Mouse (Mus musculus): ENCODE measurements around the gene Cdca7.

Cdca7 gene

DNA sequence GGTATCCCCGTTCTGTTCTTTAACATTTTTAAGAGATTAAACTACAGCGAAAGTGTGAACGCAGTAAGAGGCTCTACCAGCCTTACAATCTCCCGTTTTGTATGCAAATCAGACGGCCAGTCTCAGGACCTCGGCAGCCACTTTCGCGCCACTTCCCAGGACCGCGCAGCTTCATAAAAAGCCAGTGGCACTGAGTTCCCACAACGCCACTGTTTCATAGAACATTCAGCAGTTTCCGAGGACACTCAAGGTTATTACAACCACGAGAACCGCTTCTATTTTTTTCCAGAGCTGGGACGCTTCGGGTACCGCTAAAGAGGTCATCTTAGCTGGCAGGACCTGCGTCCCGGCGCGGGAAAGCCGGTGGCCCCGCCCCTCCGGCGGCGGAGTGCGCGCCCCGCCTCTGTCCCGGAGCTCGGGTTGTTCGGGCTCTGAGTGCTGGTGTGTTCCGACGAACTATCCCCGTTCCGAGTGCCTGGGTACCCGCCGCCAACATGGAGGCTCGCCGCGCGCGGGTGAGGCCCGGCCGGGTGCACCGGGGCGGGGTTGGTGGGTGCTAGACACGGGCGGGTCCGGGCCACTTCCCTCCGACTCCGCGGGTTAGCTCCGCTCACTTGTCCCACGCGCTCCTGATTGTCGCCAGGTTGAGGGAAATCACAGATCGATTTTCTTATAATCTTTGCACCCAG lies at the start of gene Cdca7:
Cdca7 (plus strand) TSS at position 363 of the 689 bp plus-strand sequence.
- DNase-seq (ENCODE audit: low spot score) = peak; percentile 82

DNA sequence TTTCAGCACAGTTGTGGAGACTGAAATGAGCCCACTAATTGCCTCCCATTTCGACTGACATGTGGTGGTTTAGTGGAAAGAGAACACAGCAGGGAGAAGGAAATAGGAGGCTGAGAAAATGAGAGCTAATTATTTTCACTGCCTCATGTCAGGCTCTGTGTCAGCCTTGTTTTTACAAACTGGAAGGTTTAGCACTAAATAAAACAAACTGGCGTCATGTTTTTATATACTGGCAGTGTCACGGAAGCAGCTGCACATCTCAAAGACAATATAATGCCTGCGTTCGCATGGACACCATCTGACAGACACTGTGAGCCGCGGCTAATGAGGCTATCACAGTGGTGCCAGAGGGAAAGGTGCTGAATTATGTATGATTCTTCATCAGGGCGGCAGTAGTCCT lies 49.2 kb upstream of the Cdca7 start:
- no peak for DNase-seq (ENCODE audit: low spot score)

DNA sequence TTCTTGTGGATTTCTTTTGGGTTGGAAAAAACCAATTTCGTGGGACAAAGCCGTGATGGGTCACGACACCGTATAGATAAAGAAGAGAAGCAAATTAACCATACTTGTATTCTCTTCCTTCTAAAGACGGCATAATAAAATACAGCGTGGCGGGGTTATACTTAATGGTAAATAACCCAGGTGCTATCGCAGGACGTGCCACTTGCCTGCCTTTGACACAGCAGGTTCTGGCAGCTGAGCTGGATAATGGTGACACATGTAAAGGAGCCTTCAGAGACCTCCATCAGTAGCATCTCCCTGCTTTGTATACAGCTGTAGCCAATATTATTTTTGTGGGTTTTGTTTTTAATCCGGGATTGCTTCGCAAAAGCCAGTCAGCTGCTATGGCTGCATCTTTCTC lies 48.7 kb upstream of the Cdca7 start:
- no peak for DNase-seq (ENCODE audit: low spot score)

DNA sequence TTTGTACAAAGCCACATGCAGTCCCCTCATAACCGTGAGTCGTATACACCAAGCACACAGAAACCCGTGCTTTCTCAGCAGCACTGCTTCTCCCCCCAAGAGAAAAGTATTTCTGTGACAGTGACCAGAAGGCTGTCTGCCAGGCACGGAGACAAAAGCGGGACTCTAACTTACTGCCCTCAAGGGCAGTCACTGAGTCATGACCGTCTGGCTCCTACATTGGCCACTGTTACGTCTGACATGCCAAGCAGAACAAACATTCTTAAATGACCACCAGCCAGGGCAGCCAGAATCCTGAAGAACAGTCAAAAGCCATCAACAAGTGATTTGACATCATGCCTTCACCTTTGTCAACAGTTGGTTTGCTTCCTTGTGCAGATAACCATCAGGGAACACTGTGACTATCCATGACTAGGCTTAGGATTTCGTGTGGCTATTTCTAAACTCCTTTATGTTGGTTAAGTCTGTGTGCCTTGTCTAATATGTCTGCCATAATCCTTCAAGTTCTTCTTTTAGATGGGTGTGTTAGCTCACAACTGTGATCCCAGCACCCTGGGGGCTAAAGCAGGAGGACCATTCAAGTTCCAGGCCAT lies 36.9 kb upstream of the Cdca7 start:
- DNase-seq (ENCODE audit: low spot score) = no peak

DNA sequence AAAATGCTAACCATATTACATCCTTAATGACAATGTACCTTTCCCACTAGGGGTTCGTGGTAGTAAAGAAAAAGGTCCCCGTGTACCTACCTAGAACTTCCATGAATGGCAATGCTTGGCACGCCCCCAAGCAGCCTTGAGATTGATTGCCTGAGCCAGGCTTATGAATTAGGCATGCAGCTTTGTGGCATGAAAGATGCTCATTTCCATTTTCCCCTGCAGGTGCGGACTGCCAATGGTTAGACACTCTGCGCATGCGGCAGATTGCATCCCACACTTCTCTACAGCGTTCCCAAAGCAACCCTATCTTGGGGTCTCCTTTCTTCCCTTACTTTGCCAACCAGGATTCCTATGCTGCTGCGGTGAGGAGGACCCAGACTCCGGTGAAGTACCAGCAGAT lies 34.9 kb upstream of the Cdca7 start:
- no peak for DNase-seq (ENCODE audit: low spot score)

DNA sequence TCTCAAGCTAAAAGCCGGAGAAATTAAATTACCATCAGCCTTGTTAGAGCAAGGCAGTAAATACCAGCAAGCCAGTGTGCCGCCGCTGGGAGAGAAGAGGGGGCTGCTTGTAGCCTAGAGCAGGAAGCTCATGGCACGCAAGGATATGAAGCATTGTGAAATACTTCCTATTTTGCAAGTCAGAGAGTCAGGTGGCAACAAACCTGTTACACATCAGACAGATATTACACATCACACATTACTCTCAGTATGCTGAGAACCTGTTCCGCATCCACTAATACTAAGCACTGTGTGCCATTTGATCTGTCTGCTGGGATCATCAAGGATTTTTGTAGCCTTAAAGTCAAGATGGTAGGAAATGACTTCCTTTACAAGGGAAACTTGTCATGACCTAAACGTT lies 33.1 kb upstream of the Cdca7 start:
- DNase-seq (ENCODE audit: low spot score) = no peak

DNA sequence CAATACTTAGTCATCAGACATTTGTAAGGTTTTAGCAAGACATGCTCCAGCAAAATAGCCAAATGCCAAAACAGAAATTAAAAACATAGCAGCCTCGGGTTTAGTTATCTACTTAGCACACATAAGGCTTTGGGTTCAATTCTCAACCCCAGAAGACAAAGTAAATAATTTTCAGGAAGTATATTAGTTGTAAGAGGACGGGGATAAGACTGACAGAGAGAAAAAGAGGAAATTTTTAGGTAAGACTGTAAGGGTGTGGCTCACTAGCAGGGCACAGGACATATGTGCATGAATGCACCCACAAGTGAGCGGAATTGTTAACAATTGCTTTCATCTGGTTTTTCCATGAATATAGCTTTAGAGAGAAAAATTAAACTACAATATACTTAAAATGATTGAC lies 32.0 kb upstream of the Cdca7 start:
- no peak for DNase-seq (ENCODE audit: low spot score)

DNA sequence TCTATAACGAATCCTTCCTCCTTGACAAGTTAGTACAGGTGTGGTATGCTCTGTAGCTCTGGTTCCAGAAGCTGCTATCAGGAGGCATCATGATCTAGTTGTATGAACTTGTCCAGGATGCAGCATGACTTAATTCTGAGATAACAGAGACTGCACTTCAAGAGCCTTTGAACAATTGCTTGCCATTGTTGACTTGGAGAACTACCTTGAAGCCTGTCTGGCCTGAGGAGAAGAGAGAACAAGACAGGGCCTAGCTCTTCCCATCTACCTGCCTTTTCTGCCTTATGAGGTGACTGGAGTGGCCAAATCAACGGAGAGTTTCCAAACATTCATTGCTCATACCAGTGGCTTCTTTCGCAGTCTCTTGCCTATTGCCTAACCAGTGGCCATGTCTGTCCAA lies 29.9 kb upstream of the Cdca7 start:
- no peak for DNase-seq (ENCODE audit: low spot score)

DNA sequence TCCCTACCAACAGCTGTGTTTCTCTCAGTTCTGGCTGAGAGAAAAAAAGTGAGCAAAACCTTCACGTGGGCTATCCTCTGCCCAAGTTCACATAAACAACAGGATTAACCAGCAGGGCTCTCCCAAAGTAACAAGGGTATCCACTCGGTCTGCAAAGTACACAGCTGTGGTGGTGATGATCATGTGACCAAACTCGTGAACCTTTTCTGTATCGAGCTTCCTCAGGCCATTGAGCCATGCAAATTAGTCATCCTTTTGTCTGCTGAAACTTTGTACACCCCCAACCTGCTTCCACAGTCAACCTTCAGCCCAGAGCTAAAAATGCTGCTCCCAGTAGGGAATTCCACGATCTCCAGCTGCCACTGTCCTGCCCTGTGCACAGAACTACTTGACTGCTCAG lies 29.3 kb upstream of the Cdca7 start:
- no peak for DNase-seq (ENCODE audit: low spot score)

DNA sequence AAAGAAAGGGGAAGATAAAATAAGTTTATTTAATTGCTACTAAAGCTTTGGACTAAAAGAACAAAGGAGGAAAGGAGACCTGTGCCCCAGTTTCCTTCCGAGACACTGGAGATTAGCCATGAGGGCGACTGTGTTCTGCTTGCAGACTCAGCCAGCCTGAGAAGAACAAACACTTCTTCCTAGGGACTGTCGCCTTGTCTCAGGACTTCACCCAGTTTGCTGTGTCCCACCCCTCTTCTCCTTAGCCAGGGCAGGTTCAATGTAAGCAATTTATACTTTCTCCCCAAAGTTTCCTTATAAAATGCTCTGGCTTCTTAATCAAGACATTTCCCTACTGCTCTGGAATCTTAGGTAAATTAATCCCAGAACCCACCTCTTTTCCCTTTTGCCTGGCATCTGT lies 22.4 kb upstream of the Cdca7 start:
- no peak for DNase-seq (ENCODE audit: low spot score)

DNA sequence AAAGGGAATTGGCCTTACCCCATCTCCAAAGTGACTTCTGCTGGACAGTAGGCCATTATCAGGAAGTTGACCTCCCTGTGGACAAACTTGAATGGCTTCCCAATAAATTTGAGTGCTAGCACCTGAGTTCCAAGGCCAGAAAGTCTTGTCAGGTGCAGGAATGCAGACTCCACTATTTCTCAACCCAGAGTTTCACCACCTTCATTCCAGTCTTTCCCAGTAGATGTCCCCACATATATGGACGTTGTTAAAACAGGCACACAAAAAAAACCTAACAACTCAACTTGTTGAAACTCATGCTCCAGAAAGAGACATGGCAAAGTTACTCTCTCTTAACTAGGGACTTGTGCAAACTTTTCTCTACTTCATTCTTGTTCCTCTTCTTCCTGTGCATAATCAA lies 19.8 kb upstream of the Cdca7 start:
- no peak for DNase-seq (ENCODE audit: low spot score)

DNA sequence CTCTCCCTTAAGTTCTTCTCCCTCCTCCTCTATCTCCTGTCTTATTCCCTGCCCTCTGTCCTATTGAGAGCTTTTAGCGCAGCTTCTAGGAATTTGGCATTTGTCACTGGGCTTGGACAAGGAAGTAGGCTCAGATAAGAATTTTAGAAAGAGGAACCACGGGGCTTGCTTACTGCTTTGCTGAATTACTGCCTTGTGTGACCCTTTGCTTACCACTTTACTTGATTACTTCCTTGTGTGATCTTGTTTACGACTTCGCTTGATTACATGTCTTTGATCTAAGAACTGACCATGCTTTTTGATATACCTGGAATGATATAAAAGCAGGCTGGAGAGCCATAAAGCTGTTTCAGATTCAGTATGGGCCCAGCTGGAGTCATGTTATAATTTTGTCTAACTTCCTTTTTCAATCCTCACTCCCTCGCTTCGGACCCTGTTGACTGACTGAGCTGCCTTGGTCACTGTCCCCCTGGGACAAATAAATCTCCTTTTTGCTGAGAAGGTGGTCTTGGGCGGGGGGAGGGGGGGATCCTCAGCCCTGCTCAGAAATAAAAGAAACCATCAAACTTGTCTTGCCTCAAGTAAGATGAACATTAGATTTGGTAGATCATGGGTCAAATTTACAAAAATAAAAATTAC lies 11.5 kb upstream of the Cdca7 start:
- no peak for DNase-seq (ENCODE audit: low spot score)

DNA sequence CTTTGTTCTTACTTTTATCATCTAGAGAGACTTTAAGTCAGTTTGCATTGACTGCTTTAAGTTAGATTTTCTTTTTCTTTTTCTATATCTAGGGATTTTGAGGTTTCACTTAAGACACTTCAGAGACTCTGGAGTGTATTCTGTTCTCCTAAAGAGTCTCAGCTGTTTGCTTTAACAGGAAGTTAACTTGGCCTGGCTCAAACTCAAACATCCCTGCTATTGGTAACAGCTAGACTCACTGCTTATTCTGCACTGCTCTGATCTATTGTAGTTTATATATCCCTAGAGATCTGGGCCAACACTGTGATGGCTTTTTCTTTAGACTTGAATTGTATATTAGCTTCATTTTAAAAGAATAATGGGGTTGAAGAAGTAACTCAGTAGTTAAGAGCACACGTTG lies 8.4 kb upstream of the Cdca7 start:
- DNase-seq (ENCODE audit: low spot score) = no peak

DNA sequence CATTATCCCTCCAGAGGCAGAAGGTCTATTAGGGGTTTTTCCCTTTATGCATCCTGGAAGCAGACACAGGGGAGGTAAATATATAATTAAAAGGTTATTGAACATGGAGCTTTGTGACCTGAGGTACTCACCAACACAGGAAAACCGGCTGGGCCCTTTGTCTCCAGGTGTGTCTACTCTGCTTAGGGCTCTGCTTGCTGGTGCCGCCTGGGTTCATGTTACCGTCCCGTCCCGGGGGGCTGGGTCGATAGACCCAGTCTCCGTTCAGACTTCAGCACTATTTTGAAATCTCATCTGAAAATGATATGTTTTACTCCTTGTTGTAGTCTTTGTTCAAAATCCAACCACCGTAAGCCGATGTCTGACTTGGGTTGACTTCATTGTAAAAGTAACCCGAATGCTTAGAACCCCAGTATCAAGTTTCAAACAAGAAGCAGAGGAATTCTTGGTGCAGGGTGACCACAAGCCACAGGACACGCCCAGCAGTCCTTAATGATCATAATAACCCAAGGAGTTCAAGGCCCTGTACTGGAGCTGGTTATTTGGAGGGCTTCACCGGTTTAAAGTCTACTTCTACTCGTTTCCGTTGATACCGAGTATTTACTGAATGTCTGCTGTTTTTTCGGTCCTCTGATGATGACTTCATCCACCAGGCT lies 4.4 kb upstream of the Cdca7 start:
- no peak for DNase-seq (ENCODE audit: low spot score)

DNA sequence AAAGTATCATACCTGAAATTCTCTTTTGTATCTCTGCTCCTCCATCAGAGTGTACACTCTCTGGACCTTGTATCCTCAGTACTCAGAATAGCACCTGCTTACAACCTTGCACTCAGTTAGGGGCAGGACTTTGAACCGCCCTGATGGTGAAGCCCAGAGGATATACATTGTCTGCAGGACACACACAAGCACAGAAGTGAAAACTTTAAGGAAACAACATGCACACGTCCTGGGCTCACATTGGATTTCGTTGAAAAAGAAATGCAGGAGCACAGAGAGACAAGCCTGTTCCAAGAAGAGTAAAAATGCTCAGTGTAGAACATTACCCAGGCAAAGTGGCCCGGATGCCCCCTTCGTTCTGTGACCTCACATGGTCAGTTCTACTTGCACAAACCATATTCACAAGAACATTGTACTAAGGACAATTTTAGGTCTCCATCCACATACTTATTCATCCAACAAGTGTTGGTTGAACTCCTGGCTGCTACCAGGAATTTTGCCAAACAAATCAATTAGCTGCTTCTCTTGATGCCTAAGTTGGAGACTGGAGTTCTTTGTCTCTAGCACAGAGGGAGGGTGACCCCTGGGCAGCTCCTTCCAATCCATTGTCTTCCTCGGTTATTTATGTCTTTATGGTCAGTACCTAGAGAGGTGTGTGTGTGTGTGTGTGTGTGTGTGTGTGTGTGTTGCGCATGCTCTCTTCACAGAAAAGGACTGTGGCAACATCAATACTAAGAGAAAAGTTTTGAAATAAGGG lies 1.2 kb upstream of the Cdca7 start:
- no peak for DNase-seq (ENCODE audit: low spot score)

DNA sequence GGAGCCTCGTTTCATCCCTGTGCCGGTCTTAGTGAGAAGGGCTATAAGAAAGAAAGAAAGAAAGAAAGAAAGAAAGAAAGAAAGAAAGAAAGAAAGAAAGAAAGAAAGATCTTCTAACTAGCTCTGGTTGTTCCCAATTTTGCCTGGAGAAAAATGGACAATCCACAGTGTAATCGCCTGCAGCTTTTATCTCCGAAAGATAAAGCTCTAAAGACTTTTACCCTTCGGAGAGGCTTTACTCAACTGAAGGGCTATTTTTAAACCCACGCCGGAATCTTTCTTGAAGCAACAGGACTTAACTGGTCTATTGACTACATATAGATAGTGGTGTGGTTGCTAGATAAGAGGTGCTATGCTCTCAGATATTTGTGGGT lies 549 bp upstream of the Cdca7 start:
- DNase-seq (ENCODE audit: low spot score) = no peak

DNA sequence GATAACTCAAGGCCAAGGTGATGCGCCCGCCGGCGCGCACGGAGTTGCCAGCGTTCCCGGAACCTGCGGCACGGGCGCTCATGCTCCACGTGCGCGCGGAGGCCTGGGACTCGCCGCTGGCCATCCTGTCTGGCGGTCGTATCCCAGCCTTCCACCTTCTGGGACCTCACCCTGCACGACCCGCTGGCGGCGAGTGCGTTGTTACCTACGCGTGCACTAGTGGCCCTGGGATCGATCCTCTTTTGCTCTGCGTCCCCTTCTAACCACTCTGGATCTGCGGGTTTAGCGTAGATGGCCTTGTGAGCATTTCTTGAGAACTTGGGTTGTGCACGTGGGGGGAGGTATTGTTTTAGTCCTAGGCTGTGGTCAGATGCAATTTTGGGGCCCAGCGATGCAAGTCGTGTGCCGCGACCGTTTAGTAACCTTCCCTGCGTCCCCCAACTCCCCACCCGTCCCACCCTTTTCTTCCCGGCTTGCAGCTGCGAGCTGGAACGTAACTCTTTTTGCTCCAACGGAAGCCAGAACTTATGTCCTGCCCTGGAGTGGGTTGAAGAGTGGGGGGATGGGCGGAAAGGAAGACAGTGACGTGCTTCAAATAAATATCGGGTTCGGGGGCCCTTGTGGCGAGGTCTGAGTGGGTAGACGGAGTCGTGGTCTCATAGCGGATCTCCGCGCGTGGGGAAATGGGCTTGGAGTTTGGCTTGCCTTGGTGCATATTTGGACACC lies 690 bp downstream of the Cdca7 start:
- DNase-seq (ENCODE audit: low spot score) = peak; percentile 58

DNA sequence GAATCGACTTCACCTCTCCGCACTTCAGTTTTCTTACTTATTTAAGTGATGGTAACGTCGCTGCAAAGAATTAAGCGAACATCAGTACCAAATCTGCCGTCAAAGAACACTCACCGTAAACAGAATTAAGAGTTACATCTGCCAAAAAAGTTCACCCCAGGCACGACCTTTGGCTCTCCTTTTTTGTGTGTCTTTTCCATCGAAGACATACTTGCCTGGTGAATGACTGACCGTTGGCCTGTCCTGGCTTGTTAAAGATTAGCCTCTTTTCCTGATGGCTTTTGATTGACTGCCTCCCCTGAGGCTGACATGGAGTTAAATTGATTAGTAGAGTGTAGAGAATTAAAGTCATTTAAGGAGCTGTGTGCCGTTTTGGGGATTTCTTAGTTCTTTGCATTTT lies 1.3 kb downstream of the Cdca7 start:
- no peak for DNase-seq (ENCODE audit: low spot score)

DNA sequence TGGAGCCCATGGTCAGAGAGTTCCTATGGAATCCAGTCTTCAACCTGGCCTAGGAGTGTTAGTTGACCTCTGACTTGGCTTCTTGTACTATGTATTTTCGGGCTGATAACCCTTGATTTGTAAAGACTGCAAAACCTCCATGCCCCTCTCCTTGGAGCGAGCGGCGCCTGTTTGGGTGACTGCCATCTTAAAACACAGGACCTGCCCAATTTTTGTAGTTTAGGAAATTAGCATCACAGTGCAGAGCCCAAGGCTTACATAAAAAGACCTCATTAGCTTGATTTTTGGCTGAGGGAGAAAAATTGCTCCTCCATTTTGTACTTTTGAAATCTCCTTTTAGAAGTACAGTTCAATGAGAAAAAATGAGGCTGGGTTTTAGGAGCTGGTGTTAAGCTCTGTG lies 2.2 kb downstream of the Cdca7 start:
- no peak for DNase-seq (ENCODE audit: low spot score)

DNA sequence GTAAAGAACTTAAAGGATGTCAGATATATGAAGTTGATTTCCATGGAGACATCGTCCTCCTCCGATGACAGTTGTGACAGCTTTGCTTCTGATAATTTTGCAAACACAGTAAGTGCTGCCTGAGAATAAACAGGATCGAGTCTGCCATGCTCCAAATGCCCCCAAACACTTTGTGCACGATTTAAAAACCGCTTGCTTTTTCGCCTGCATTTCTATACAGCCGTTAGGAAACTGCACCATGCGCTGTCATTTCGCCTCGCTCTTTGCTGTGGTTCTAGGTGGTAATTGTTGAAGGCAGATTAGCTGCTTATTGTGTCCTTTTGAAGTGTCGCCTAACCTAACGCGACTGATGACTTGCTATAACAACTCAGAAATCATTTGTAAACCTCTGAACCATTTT lies 3.0 kb downstream of the Cdca7 start:
- no peak for DNase-seq (ENCODE audit: low spot score)

DNA sequence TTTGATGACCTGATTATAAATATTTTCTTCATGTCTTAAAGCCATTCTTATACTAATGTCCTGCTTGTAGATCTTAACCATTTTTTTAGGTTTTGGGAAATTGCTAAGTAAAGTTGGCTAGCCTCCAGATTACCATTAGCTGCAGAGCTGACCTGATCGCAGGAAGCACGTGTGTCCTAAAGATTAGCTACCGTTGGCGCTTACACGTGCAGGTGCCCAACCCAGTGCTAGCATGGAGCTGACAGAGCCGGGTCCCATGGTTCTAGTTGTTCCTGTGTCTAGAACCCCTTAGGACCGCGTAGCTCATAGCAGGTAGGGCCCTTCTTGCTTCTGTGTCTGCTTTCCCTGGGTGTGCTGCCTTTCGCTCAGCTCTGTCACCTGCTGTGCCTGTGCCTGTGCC lies 3.9 kb downstream of the Cdca7 start:
- DNase-seq (ENCODE audit: low spot score) = no peak

DNA sequence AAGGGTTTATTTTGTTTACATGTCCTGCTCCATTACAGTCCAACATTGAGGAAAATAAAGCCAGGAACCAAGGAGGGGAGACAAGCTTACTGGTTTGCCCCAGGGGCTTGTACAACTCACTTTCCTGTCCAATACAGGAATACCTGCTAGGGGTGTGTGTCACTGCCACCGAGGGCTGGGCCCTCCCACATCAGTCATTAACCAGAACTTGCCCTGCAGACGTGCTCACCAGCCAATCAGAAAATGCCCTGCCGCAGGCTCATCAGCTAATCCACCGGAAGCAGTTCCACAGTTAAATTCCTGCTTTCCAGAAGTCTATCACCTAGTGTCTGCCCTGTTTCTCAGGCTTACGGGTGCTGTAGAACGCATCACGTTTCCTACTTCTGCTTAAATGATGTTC lies 15.7 kb downstream of the Cdca7 start:
- DNase-seq (ENCODE audit: low spot score) = no peak

Data from testis, postnatal 10 days (tissue).